Mouse (Mus musculus) limb, embryonic 13.5 days (tissue): ENCODE data around the gene Olfr15. TPM values are rescaled to one million over a fixed set of nuclear protein-coding genes. Genes with fewer than 3 reads are reported as not detected.
"Not testable (repeated sequence)": the region's sequence is repeated elsewhere in the genome, so short reads cannot be mapped to it uniquely, and the experiment has no call there.

Experiments used
- ATAC-seq: fragments of 200-750 bp; cut with Nextera tagmentation; 2 replicates; pipeline ENCODE4 v1.8.0; 2017; ENCODE audit warnings: low read depth, moderate number of reproducible peaks, moderate TSS enrichment; ENCODE audit not compliant: low FRiP score
- H3K27ac ChIP-seq: fragments of 300-500 bp; sonication (generic); 2 replicates; pipeline ENCODE4 v1.5.1; 2015; ENCODE audit warnings: inconsistent platforms, mild to moderate bottlenecking, moderate library complexity
- H3K27me3 ChIP-seq: fragments of 300-500 bp; sonication (generic); 2 replicates; pipeline ENCODE4 v1.6.1; 2015; ENCODE audit warnings: mild to moderate bottlenecking, inconsistent platforms
- H3K36me3 ChIP-seq: fragments of 300-500 bp; sonication (generic); 2 replicates; pipeline ENCODE4 v1.6.1; 2015; ENCODE audit warnings: inconsistent platforms, mild to moderate bottlenecking, moderate library complexity
- H3K4me1 ChIP-seq: fragments of 300-500 bp; sonication (generic); 2 replicates; pipeline ENCODE4 v1.6.1; 2015; ENCODE audit warnings: inconsistent platforms
- H3K4me2 ChIP-seq: fragments of 300-500 bp; sonication (generic); replicated peaks from 2 replicates; pipeline ENCODE4 v1.6.1; 2015; ENCODE audit warnings: inconsistent platforms, mild to moderate bottlenecking, moderate library complexity
- H3K4me3 ChIP-seq: fragments of 300-500 bp; sonication (generic); 2 replicates; pipeline ENCODE4 v1.5.1; 2015; ENCODE audit warnings: moderate library complexity, mild to moderate bottlenecking, inconsistent platforms
- H3K9ac ChIP-seq: fragments of 300-500 bp; sonication (generic); 2 replicates; pipeline ENCODE4 v1.6.1; 2015; ENCODE audit warnings: mild to moderate bottlenecking, inconsistent platforms
- H3K9me3 ChIP-seq: fragments of 300-500 bp; sonication (generic); 2 replicates; pipeline ENCODE4 v1.6.1; 2016; ENCODE audit warnings: inconsistent platforms
- WGBS: fragments of 180-500 bp; shearing (Covaris S2); methylation state at CpG from one replicate; pipeline ENCODE4 v1.1.7; 2015; 5-methylcytosine and 5-hydroxymethylcytosine counted together
- polyA plus RNA-seq: library from polyadenylated mRNA; unstranded; fragments of >200 nt; fragmentation: Nextera tagmentation; extraction: Ambion mirVana; gene quantifications from 2 replicates; pipeline ENCODE4 v1.2.1, GENCODE M21; 2015

Olfr15 gene
- polyA plus RNA-seq, 1 experiment from 2014 or later: not detected

DNA sequence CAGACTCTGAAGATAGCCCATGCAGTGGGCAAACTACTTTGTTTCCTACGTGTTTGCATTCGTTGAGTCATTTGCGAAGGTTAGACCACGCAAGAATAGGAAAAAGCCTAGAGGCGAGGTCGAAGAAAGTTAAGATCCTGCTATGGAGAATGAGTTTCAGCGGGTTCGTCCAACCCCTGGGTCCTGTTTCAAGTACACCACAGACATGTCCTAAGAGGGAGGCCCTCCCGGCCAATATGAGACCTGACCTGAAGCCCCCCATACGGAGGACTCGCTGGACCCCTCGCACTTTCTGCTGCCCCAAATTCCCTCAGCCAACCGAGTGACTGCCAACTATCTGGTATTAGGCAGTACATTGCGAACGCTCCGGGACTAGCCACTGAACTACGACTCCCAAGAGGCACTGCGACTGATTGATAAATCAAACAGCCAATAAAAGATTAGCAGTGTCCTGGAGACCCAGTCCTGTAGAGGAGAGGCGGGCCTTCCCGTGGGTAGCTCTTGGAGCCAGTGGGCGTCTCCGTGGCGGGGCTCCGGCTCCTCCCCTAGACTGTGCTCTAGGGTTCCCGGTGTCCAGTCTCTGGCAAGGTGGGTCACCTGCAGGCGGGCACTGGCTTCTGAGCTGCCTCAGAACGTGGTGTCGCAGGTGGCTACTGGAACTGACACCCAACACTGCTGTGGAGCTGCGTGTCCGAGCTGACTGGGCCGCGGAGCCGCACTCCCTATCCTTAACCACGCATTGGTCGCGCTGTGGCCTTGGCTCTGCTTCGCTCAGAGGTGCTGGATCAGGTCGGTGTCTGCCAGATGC is 16.2 kb downstream of the Olfr15 start, which contains the start of gene Zfp174:
Gene Zfp174, plus strand, starts transcription at position 558 of the 808 bp plus-strand sequence.
- Histone ChIP-seq H3K27ac (no peak within 1 kb of the TSS), H3K4me2 (peak within 1 kb of the TSS; percentile 70), H3K4me3 (peak within 1 kb of the TSS; percentile 71), H3K4me1 (peaks cover 7% of the 10 kb centered on the region), H3K36me3 (no peaks in the 10 kb centered on the region), H3K9me3 (no peaks in the 10 kb centered on the region), H3K9ac (peak within 1 kb of the TSS; percentile 77), H3K27me3 (no peaks in the 10 kb centered on the region)
- peak; percentile 100 for ATAC-seq
- 3% methylated on average over 38 of the region's 38 CpGs for WGBS

DNA sequence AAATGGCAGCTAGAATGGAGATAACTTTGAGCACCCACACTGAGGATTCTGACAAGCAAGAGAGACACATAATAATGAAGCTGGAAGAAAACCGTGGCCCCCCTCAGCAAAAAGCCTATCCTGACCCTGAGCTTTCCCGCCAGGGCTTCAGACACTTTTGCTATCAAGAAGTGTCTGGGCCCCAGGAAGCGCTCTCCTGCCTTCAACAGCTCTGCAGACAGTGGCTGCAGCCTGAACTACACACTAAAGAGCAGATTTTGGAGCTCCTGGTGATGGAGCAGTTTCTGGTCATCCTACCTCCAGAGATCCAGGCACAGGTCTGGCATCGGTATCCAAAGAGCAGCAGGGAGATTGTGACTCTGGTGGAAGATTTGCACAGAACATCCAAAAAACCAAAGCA is 17.2 kb downstream of the Olfr15 start:
- ATAC-seq: no peak
- H3K27ac ChIP-seq: no peak overlapping the region
- H3K4me3 ChIP-seq: peak overlapping the region; percentile 71
- WGBS: 73% methylated on average over 4 of the region's 4 CpGs
- no peaks in the 10 kb centered on the region for H3K36me3 ChIP-seq
- no peaks in the 10 kb centered on the region for H3K27me3 ChIP-seq
- peaks cover 7% of the 10 kb centered on the region for H3K4me1 ChIP-seq
- H3K9ac ChIP-seq: peak overlapping the region; percentile 77
- no peaks in the 10 kb centered on the region for H3K9me3 ChIP-seq
- peak overlapping the region; percentile 70 for H3K4me2 ChIP-seq

DNA sequence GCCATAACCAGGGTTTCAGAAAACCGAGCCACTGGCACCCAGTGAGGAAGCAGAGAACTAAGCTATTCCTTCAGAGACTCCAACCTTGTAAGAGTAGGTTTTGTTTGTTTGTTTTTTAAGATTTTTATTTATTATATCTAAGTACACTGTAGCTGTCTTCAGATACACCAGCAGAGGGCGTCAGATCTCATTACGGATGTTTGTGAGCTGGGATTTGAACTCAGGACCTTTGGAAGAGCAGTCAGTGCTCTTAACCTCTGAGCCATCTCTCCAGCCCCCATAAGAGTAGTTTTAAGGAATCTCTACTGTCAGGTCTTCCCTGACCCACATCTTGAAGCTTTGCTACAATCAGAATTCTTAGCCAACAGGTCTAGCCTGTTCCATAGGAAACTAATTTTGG is 17.7 kb downstream of the Olfr15 start:
- Histone ChIP-seq H3K4me1 (peaks cover 7% of the 10 kb centered on the region), H3K4me2 (no peak overlapping the region), H3K27ac (no peak overlapping the region), H3K36me3 (no peaks in the 10 kb centered on the region), H3K9me3 (no peaks in the 10 kb centered on the region), H3K4me3 (no peak overlapping the region), H3K9ac (no peak overlapping the region), H3K27me3 (no peaks in the 10 kb centered on the region)
- no peak for ATAC-seq
- 72% methylated on average over 3 of the region's 3 CpGs for WGBS

DNA sequence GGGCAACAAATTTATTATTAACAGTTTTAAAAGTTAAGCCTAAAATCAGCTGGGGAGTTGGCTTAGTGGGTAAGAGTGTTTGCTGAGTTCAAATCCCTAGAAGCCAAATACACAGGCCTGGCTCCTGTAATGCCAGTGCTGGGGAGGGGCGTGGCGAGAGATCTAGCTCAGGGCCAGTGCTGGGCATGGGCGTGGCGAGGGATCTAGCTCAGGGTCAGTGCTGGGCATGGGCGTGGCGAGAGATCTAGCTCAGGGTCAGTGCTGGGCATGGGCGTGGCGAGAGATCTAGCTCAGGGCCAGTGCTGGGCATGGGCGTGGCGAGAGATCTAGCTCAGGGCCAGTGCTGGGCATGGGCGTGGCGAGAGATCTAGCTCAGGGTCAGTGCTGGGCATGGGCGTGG is 20.6 kb downstream of the Olfr15 start:
- not testable (repeated sequence) for H3K9ac ChIP-seq, H3K36me3 ChIP-seq, H3K27me3 ChIP-seq, H3K4me3 ChIP-seq, H3K4me1 ChIP-seq, ATAC-seq, H3K9me3 ChIP-seq, H3K4me2 ChIP-seq, H3K27ac ChIP-seq
- WGBS: 81% methylated on average over 13 of the region's 13 CpGs

DNA sequence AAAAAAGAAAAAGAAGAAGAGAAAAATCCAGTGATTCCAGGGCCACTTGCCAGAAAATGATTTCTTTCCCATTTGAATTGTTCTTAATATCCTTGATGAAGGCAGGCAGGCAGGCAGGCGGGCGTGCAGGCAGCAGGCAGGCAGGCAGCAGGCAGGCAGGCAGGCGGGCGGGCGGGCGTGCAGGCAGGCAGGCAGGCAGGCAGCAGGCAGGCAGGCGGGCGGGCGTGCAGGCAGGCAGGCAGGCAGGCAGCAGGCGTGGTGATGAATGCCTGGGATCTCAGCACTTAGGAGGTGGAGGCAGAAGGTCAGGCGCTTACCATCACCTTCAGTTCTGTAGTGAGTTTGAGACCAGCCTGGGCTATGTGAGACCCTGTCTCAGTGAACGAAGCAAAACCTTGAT is 21.9 kb downstream of the Olfr15 start:
- Histone ChIP-seq H3K4me2 (no peak overlapping the region), H3K9ac (no peak overlapping the region), H3K4me1 (peaks cover 5% of the 10 kb centered on the region), H3K36me3 (0 out of 2 replicates have a peak, but pooled peaks cover 6% of the 10 kb centered on the region), H3K27me3 (no peaks in the 10 kb centered on the region), H3K27ac (no peak overlapping the region), H3K9me3 (no peaks in the 10 kb centered on the region), H3K4me3 (no peak overlapping the region)
- 28% methylated on average over 12 of the region's 12 CpGs for WGBS
- ATAC-seq: no peak

DNA sequence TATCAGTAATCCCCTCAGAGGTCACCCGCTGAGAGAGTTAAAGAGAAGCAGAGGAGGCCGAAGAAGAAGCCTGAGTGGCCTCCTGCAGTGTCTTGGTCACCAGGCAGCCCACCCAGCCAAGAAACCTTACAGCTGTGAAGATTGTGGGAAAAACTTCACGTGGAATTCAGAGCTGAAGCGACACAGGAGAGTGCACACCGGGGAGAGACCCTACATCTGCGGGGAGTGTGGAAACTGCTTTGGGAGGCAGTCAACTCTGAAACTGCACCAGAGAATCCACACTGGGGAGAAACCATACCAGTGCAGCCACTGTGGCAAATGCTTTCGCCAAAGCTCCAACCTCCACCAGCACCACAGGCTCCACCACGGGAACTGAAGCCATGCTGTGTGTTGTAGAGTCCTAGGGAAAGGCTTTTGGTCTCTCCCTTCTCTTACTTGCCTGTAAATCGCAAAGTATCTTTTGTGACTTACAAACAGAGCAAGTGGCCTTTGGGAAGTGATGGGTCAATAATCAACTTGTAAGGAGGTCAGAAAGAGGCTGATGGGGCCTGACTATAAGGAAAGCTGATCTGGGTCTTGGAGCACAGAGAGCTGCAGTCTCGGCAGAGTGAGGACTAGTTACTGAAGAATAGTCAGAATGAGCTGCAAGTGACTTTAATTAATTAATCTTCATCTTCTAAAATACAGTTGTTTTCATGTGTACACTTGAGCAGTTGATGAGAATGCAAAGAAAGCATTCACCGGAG is 23.9 kb downstream of the Olfr15 start:
- WGBS: 74% methylated on average over 11 of the region's 11 CpGs

DNA sequence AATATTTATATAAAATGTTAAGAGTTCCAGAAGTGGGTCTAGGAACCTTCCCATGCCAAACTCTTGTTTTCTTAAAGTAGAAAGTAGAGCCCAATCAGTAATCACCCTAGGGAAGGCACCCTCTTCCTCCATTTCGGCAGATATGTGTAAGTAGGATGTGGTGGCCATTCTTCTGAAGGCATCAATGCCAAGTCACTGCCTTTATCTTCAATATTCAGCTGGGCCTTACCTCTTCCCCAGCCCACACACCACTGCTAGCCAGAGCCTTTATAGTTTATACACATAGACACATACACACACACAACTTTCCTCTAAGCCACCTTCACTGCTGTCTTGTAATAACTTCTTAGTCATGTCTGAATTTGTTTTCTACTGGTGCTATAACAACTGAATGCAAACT is 25.1 kb downstream of the Olfr15 start:
- no peaks in the 10 kb centered on the region for H3K4me1 ChIP-seq
- no peak overlapping the region for H3K9ac ChIP-seq
- no peak overlapping the region for H3K4me2 ChIP-seq
- no peak for ATAC-seq
- WGBS: 89% methylated on average over 1 of the region's 1 CpGs
- H3K9me3 ChIP-seq: no peaks in the 10 kb centered on the region
- no peak overlapping the region for H3K4me3 ChIP-seq
- H3K36me3 ChIP-seq: peaks cover 10% of the 10 kb centered on the region
- H3K27me3 ChIP-seq: no peaks in the 10 kb centered on the region
- H3K27ac ChIP-seq: no peak overlapping the region

More for the DNA sequence above, 23.9 kb downstream of the Olfr15 start:
- H3K9me3 ChIP-seq: no peaks in the 10 kb centered on the region
- no peaks in the 10 kb centered on the region for H3K27me3 ChIP-seq
- H3K36me3 ChIP-seq: 0 out of 2 replicates have a peak, but pooled peaks cover 6% of the 10 kb centered on the region
- ATAC-seq: no peak
- no peaks in the 10 kb centered on the region for H3K4me1 ChIP-seq
- H3K27ac ChIP-seq: no peak overlapping the region
- H3K4me2 ChIP-seq: no peak overlapping the region
- no peak overlapping the region for H3K4me3 ChIP-seq
- no peak overlapping the region for H3K9ac ChIP-seq

DNA sequence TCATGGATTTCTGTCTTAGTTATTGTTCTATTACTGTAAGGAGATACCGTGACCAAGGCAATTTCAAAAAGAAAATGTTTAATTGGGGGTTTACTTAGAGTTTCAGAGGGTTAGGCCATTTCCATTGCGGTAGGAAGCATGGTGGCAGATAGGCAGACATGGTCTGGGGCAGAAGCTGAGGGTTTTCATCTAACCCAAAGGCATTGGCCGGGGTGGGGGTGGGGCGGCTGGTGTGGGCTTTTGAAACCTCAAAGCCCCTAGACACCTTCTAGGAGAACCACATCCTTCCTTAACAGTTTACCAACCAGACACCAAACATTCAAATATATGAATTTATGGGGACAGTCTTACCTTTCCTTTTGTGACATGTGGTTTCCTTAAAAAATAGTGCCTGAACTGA is 28.6 kb downstream of the Olfr15 start:
- Histone ChIP-seq H3K27ac (no peak overlapping the region), H3K36me3 (peaks cover 32% of the 10 kb centered on the region), H3K9me3 (no peaks in the 10 kb centered on the region), H3K9ac (no peak overlapping the region), H3K4me2 (no peak overlapping the region), H3K4me3 (no peak overlapping the region), H3K27me3 (no peaks in the 10 kb centered on the region), H3K4me1 (no peaks in the 10 kb centered on the region)
- no peak for ATAC-seq
- WGBS: 94% methylated on average over 4 of the region's 4 CpGs

DNA sequence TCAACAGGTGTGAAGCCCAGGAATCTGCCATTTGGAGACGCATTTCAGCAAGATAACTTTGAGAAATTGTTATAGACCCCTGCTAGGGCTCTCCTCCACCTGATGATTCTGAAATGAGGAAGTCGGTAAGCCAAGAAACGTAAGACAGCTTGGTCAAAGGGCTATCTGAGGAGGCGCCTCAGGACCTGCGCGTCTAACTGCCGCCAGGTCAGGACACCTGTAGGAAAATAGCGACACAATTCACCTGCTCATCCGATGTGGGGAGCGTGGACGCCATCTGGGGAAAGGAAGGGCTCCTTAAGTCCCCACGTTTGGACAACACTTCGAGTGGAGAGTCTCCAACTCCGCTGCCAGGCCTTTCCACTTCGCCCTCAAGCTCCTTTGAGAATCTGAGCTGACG is 41.1 kb downstream of the Olfr15 start:
- Histone ChIP-seq H3K36me3 (peaks cover 24% of the 10 kb centered on the region), H3K4me2 (peak overlapping the region; percentile 94), H3K4me1 (peaks cover 14% of the 10 kb centered on the region), H3K27ac (no peak overlapping the region), H3K9ac (peak overlapping the region; percentile 74), H3K9me3 (no peaks in the 10 kb centered on the region), H3K27me3 (no peaks in the 10 kb centered on the region), H3K4me3 (peak overlapping the region; percentile 58)
- ATAC-seq: no peak
- under 1% methylated on average over 16 of the region's 16 CpGs for WGBS

DNA sequence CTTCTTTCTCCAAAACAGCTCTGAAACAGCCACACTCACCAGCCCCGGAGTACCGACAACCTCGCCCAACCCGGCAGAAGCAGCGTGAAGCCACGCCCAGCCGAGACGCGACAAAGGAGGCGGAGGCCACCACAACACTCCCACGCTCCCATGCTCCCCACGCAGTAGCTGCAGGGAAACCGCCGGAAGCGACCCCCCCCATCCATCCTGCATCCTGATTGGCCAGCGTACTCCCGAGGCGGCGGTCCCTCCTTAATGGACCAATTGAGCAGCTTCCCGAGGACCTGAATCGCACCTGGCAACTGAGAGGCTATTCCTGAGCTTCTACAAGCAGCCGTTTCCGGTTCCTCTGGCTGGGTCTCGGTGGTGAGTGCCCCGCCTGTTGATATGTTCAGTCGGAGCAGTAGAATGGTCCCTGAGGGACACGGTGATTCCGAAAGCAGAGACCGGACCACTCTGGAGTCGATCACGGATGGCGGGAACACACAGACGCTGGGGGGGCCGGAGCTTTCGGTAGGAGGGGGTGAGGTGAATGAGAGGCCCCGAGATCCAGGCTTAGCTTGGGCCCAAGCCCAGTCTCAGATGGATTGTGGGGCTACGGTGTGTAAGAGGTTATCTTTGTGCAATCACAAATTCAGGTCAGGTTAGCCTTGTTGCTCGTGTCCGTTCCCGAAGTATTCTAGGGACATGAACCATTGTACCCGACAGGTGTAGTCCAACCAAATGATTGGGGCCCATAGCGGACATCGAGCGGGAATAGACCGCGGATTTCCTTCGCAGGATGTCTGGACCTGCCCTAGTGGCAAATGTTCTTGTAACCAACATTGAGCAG is 41.8 kb downstream of the Olfr15 start, which contains the start of gene Naa60:
Gene Naa60, plus strand, starts transcription at position 160 of the 832 bp plus-strand sequence.
- H3K27me3 ChIP-seq: no peaks in the 10 kb centered on the region
- H3K36me3 ChIP-seq: peaks cover 23% of the 10 kb centered on the region
- peak within 1 kb of the TSS; percentile 94 for H3K4me2 ChIP-seq
- 4% methylated on average over 47 of the region's 47 CpGs for WGBS
- H3K9me3 ChIP-seq: no peaks in the 10 kb centered on the region
- peak within 1 kb of the TSS; percentile 74 for H3K9ac ChIP-seq
- peaks cover 14% of the 10 kb centered on the region for H3K4me1 ChIP-seq
- peak within 1 kb of the TSS; percentile 58 for H3K4me3 ChIP-seq
- peak within 1 kb of the TSS; percentile 67 for H3K27ac ChIP-seq
- ATAC-seq: peak; percentile 99

DNA sequence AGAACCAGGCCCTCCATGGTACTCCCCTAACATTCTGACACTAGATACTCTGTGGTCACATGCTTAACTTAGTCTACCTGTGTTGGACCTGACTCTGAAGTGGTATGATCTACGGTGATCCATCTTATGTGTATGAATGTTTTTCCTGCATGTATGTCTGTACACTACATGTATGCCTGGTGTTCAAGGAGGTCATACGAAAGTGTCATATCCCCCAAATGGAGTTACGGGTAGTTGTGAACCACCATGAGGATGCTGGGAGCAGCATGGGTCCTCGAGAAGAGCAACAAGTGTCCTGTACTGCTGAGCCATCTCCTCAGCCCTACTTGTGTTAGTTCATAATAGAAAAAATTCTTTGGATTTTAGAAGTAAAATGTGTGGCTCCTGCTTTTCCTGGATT is 45.7 kb downstream of the Olfr15 start:
- peaks cover 11% of the 10 kb centered on the region for H3K4me1 ChIP-seq
- H3K27me3 ChIP-seq: no peaks in the 10 kb centered on the region
- peaks cover 22% of the 10 kb centered on the region for H3K36me3 ChIP-seq
- no peaks in the 10 kb centered on the region for H3K9me3 ChIP-seq
- H3K4me3 ChIP-seq: no peak overlapping the region
- no peak for ATAC-seq
- WGBS: 93% methylated on average over 4 of the region's 4 CpGs
- H3K9ac ChIP-seq: no peak overlapping the region
- H3K27ac ChIP-seq: no peak overlapping the region
- H3K4me2 ChIP-seq: no peak overlapping the region
